Comparison of ENCODE assay signal across 7 mouse cellular contexts in the genomic region with DNA sequence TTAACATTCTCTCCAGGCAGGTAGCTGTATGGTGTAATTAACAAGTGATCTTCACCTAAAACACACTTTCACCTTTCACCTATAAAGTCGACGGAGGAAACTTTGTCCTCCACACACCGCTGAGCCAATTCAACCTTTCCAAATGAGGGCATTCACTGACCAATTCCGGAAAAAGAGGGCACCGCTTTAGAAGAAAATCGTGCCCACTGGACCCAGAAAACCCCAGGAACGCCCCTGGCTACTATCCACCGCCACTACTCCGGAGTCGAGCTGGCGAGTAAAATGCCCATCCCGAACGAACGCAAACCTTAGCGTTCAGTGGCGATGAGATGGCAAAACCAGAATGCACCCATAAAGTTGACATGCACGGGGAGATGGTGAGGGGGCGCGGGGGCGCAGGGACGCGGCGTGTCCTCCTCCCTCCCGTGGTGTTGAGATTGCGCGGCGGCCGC. TPM values are rescaled to one million over a fixed set of nuclear protein-coding genes. Genes with fewer than 3 reads are reported as not detected.
DNase-seq lines count a peak whose midpoint lies in the region; ATAC-seq and TF ChIP-seq lines count a peak whose summit lies in the region.

No protein-coding gene starts in this region.

- TF ChIP-seq POLR2A in myocyte (IDR thresholded peaks at IDR 0.05; ENCODE audit: insufficient read length, low read depth): no peak

- ATAC-seq in CD4-positive, CD25-positive, alpha-beta regulatory T cell, adult 4 months: peak; percentile 43
- peak; percentile 26 for ATAC-seq in granulocyte monocyte progenitor cell, adult 5-6 weeks (replicated peaks; ENCODE audit: poor library complexity, severe bottlenecking)

- peak overlapping the region; percentile 90 for H3ac ChIP-seq in myocyte (ENCODE audit: control insufficient read depth, insufficient read length)

- DNase-seq in MN1 (ENCODE audit: low spot score): peak; percentile 44
- peak; percentile 82 to 88 for DNase-seq in kidney, postnatal 36 days
- no peak for DNase-seq in B cell, adult 2 months
- DNase-seq in cerebellum, adult 9-10 months: no peak

- no peaks in the 10 kb centered on the region for H3K27me3 ChIP-seq in myocyte (ENCODE audit: control insufficient read depth, insufficient read depth, insufficient read length)

- peak overlapping the region; percentile 97 for H3K4me2 ChIP-seq in myocyte (ENCODE audit: low read depth)

- no peaks in the 10 kb centered on the region for H3K36me3 ChIP-seq in myocyte (ENCODE audit: control insufficient read depth, insufficient read depth)

- H3K4me3 ChIP-seq in myocyte: peak overlapping the region; percentile 66

- H3K79me2 ChIP-seq in myocyte (ENCODE audit: control insufficient read depth, insufficient read depth): peaks cover 7% of the 10 kb centered on the region

TF ChIP-seq in myocyte, 11 proteins besides CTCF, POLR2A, EP300 and RAD21:
- TF ChIP-seq USF1 (IDR thresholded peaks at IDR 0.05; ENCODE audit: low read depth) (no peak), REST (IDR thresholded peaks at IDR 0.05; ENCODE audit: insufficient read depth, insufficient read length) (no peak), CEBPB (IDR thresholded peaks at IDR 0.05; ENCODE audit: insufficient read depth, poor library complexity, severe bottlenecking) (no peak), E2F4 (IDR thresholded peaks at IDR 0.05; ENCODE audit: insufficient read depth) (no peak), POLR2AphosphoS2 (IDR thresholded peaks at IDR 0.05; ENCODE audit: insufficient read length, low read depth) (no peak), MAX (IDR thresholded peaks at IDR 0.05; ENCODE audit: low read depth) (no peak), MYOD1 (IDR thresholded peaks at IDR 0.05; ENCODE audit: control insufficient read depth in 1 of 3, insufficient read length in 2 of 3, low read depth in 2 of 3) (no peak), SRF (IDR thresholded peaks at IDR 0.05; ENCODE audit: control insufficient read depth, insufficient read length, low read depth) (no peak), MYOG (IDR thresholded peaks at IDR 0.05; ENCODE audit: control insufficient read depth in 1 of 3, insufficient read depth in 1 of 3, insufficient read length in 2 of 3, low read depth in 2 of 3) (no peak), TCF12 (IDR thresholded peaks at IDR 0.05; ENCODE audit: insufficient read depth, poor library complexity, severe bottlenecking) (no peak), TCF3 (IDR thresholded peaks at IDR 0.05; ENCODE audit: insufficient read length, low read depth) (no peak)

RNA-seq across cellular contexts. Expression of gene Abcd3, which starts 0.7 kb away (rescaled TPM):
- polyA plus RNA-seq in CD4-positive, CD25-positive, alpha-beta regulatory T cell, adult 4 months (2017; shearing (Covaris generic)): 10 to 100 TPM; 13.5 to 15.4 TPM
- total RNA-seq in granulocyte monocyte progenitor cell, adult 5-6 weeks (2014; fragmentation: Nextera tagmentation): 30.1 and 30.9 TPM in 2 replicates
- 31.8 and 38.6 TPM in 2 replicates for total RNA-seq in granulocyte monocyte progenitor cell, adult 5-6 weeks (2017)
- 14.7 TPM for polyA plus RNA-seq in myocyte (2012; fragmentation: generic; extraction: Trizol)

Comparison
In these comparisons a context has a peak if more than half of its experiments do, and no peak if none do; other contexts are left out.
1. DNase-seq: peak in MN1 (single experiment) and kidney, postnatal 36 days (2 of 2); none in B cell, adult 2 months (0 of 2) and cerebellum, adult 9-10 months (single experiment).